Mouse (Mus musculus): ENCODE measurements around the gene Cfap99. TPM values are rescaled to one million over a fixed set of nuclear protein-coding genes. Genes with fewer than 3 reads are reported as not detected.

Cfap99 gene
- polyA plus RNA-seq, 1 experiment from 2014 or later = 0.19 TPM

DNA sequence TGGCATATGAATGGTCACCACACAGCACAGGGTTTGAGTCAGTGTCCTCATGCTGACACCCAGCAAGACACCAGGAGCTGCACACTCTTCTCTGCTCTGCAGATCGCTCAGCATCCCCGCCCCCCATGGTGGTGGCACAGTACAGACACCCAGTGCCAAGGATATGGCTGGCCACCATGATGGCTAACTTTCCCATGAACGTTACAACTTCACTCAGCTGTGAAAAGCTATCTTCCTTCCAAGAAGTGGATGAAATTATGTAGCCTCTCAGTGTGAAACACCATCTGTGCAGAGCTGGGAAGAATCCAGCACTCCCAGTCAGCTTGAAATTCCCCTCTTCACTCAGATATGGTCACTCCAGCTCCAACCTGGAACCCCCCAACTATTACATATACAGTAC, 14.1 kb upstream of the Cfap99 start:
- no peaks in the 10 kb centered on the region for H3K9me3 ChIP-seq (ENCODE audit: control insufficient read depth, low read length)
- H3K4me1 ChIP-seq (ENCODE audit: control insufficient read depth, insufficient read depth, low read depth, low read length) = no peaks in the 10 kb centered on the region; the same call in 1 of the 2 replicates
- no peak overlapping the region for H3K27ac ChIP-seq (ENCODE audit: low read depth, low read length)
- ATAC-seq = peak; percentile 40; the same call in 1 of the 2 replicates
- H3K36me3 ChIP-seq (ENCODE audit: control insufficient read depth, insufficient read depth, low read length) = no peaks in the 10 kb centered on the region
- H3K27me3 ChIP-seq (replicated peaks; ENCODE audit: control insufficient read depth, insufficient read depth, low read length) = no peaks in the 10 kb centered on the region
- no peak overlapping the region for H3K4me2 ChIP-seq (ENCODE audit: low read length)
- no peak overlapping the region for H3K9ac ChIP-seq (ENCODE audit: low read depth, low read length)
- H3K4me3 ChIP-seq (ENCODE audit: low read length) = no peak overlapping the region
- WGBS = 68% methylated on average over 3 of the region's 3 CpGs

- WGBS = 80% methylated on average over 10 of the region's 10 CpGs
These were observed 13.6 kb upstream of the Cfap99 start for GRCm38 (mm10) chr5:34274676-34275293.

GRCm38 (mm10) chr5:34276191-34276590, 12.2 kb upstream of the Cfap99 start:
- H3K4me3 ChIP-seq (ENCODE audit: low read length) = no peak overlapping the region
- no peaks in the 10 kb centered on the region for H3K27me3 ChIP-seq (replicated peaks; ENCODE audit: control insufficient read depth, insufficient read depth, low read length)
- H3K36me3 ChIP-seq (ENCODE audit: control insufficient read depth, insufficient read depth, low read length) = no peaks in the 10 kb centered on the region
- no peak for ATAC-seq
- no peaks in the 10 kb centered on the region; the same call in 1 of the 2 replicates for H3K4me1 ChIP-seq (ENCODE audit: control insufficient read depth, insufficient read depth, low read depth, low read length)
- H3K27ac ChIP-seq (ENCODE audit: low read depth, low read length) = no peak overlapping the region
- H3K9ac ChIP-seq (ENCODE audit: low read depth, low read length) = no peak overlapping the region
- no peaks in the 10 kb centered on the region for H3K9me3 ChIP-seq (ENCODE audit: control insufficient read depth, low read length)
- WGBS = 82% methylated on average over 7 of the region's 7 CpGs
- no peak overlapping the region for H3K4me2 ChIP-seq (ENCODE audit: low read length)

More at GRCm38 (mm10) chr5:34274676-34275293, 13.6 kb upstream of the Cfap99 start:
- H3K9ac ChIP-seq (ENCODE audit: low read depth, low read length) = no peak overlapping the region
- H3K4me1 ChIP-seq (ENCODE audit: control insufficient read depth, insufficient read depth, low read depth, low read length) = no peaks in the 10 kb centered on the region; the same call in 1 of the 2 replicates
- ATAC-seq = no peak
- no peaks in the 10 kb centered on the region for H3K36me3 ChIP-seq (ENCODE audit: control insufficient read depth, insufficient read depth, low read length)
- H3K4me3 ChIP-seq (ENCODE audit: low read length) = no peak overlapping the region
- H3K9me3 ChIP-seq (ENCODE audit: control insufficient read depth, low read length) = no peaks in the 10 kb centered on the region
- no peaks in the 10 kb centered on the region for H3K27me3 ChIP-seq (replicated peaks; ENCODE audit: control insufficient read depth, insufficient read depth, low read length)
- H3K4me2 ChIP-seq (ENCODE audit: low read length) = no peak overlapping the region
- H3K27ac ChIP-seq (ENCODE audit: low read depth, low read length) = no peak overlapping the region

GRCm38 (mm10) chr5:34276746-34277145, 11.7 kb upstream of the Cfap99 start:
- Histone ChIP-seq H3K9ac (ENCODE audit: low read depth, low read length) (no peak overlapping the region), H3K4me3 (ENCODE audit: low read length) (no peak overlapping the region), H3K4me1 (ENCODE audit: control insufficient read depth, insufficient read depth, low read depth, low read length) (no peaks in the 10 kb centered on the region; the same call in 1 of the 2 replicates), H3K27me3 (replicated peaks; ENCODE audit: control insufficient read depth, insufficient read depth, low read length) (no peaks in the 10 kb centered on the region), H3K36me3 (ENCODE audit: control insufficient read depth, insufficient read depth, low read length) (no peaks in the 10 kb centered on the region), H3K27ac (ENCODE audit: low read depth, low read length) (no peak overlapping the region), H3K9me3 (ENCODE audit: control insufficient read depth, low read length) (no peaks in the 10 kb centered on the region), H3K4me2 (ENCODE audit: low read length) (no peak overlapping the region)
- no peak for ATAC-seq
- WGBS = 82% methylated on average over 6 of the region's 6 CpGs

GRCm38 (mm10) chr5:34278058-34278457, 10.3 kb upstream of the Cfap99 start:
- Histone ChIP-seq H3K4me1 (ENCODE audit: control insufficient read depth, insufficient read depth, low read depth, low read length) (no peaks in the 10 kb centered on the region; the same call in 1 of the 2 replicates), H3K27me3 (replicated peaks; ENCODE audit: control insufficient read depth, insufficient read depth, low read length) (no peaks in the 10 kb centered on the region), H3K27ac (ENCODE audit: low read depth, low read length) (no peak overlapping the region), H3K9ac (ENCODE audit: low read depth, low read length) (no peak overlapping the region), H3K36me3 (ENCODE audit: control insufficient read depth, insufficient read depth, low read length) (no peaks in the 10 kb centered on the region), H3K4me3 (ENCODE audit: low read length) (no peak overlapping the region), H3K4me2 (ENCODE audit: low read length) (no peak overlapping the region), H3K9me3 (ENCODE audit: control insufficient read depth, low read length) (no peaks in the 10 kb centered on the region)
- WGBS = 75% methylated on average over 4 of the region's 4 CpGs
- no peak for ATAC-seq

GRCm38 (mm10) chr5:34279214-34279613, 9.2 kb upstream of the Cfap99 start:
- 88% methylated on average over 9 of the region's 9 CpGs for WGBS
- no peak for ATAC-seq
- H3K4me1 ChIP-seq (ENCODE audit: control insufficient read depth, insufficient read depth, low read depth, low read length) = no peaks in the 10 kb centered on the region; the same call in 1 of the 2 replicates

GRCm38 (mm10) chr5:34280976-34281375, 7.4 kb upstream of the Cfap99 start:
- no peaks in the 10 kb centered on the region for H3K36me3 ChIP-seq (ENCODE audit: control insufficient read depth, insufficient read depth, low read length)
- no peak overlapping the region for H3K4me2 ChIP-seq (ENCODE audit: low read length)
- 79% methylated on average over 7 of the region's 7 CpGs for WGBS
- H3K9ac ChIP-seq (ENCODE audit: low read depth, low read length) = no peak overlapping the region
- no peak for ATAC-seq
- H3K9me3 ChIP-seq (ENCODE audit: control insufficient read depth, low read length) = no peaks in the 10 kb centered on the region
- no peak overlapping the region for H3K4me3 ChIP-seq (ENCODE audit: low read length)
- H3K27ac ChIP-seq (ENCODE audit: low read depth, low read length) = no peak overlapping the region
- no peaks in the 10 kb centered on the region for H3K4me1 ChIP-seq (ENCODE audit: control insufficient read depth, insufficient read depth, low read depth, low read length)
- peaks cover 4% of the 10 kb centered on the region; the same call in 1 of the 2 replicates for H3K27me3 ChIP-seq (replicated peaks; ENCODE audit: control insufficient read depth, insufficient read depth, low read length)

More at GRCm38 (mm10) chr5:34279214-34279613, 9.2 kb upstream of the Cfap99 start:
- Histone ChIP-seq H3K27me3 (replicated peaks; ENCODE audit: control insufficient read depth, insufficient read depth, low read length) (no peaks in the 10 kb centered on the region), H3K27ac (ENCODE audit: low read depth, low read length) (no peak overlapping the region), H3K4me2 (ENCODE audit: low read length) (no peak overlapping the region), H3K9ac (ENCODE audit: low read depth, low read length) (no peak overlapping the region), H3K36me3 (ENCODE audit: control insufficient read depth, insufficient read depth, low read length) (no peaks in the 10 kb centered on the region), H3K9me3 (ENCODE audit: control insufficient read depth, low read length) (no peaks in the 10 kb centered on the region), H3K4me3 (ENCODE audit: low read length) (no peak overlapping the region)

DNA sequence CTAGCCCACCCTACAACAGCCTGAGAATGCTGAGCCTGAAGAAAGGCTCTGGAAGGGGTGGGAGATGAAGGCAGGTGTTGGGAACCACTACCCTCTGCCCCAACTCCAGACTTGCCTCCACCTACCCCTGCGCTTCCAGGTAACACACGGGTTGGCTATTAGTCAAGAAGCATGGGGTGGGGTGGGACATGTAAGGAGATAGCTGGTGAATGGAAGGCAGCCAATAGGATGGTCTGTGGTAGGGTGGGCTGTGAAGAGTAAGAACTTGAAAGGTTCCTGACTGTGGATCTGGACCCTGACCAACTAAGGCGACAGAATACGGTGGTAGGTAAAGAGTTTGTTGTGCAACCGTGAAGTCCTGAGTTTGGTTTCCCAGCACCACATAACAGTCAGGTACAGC, 5.0 kb upstream of the Cfap99 start:
- Histone ChIP-seq H3K4me3 (ENCODE audit: low read length) (no peak overlapping the region), H3K4me2 (ENCODE audit: low read length) (no peak overlapping the region), H3K36me3 (ENCODE audit: control insufficient read depth, insufficient read depth, low read length) (no peaks in the 10 kb centered on the region), H3K9me3 (ENCODE audit: control insufficient read depth, low read length) (no peaks in the 10 kb centered on the region), H3K9ac (ENCODE audit: low read depth, low read length) (no peak overlapping the region), H3K27ac (ENCODE audit: low read depth, low read length) (no peak overlapping the region), H3K27me3 (replicated peaks; ENCODE audit: control insufficient read depth, insufficient read depth, low read length) (peaks cover 7% of the 10 kb centered on the region), H3K4me1 (ENCODE audit: control insufficient read depth, insufficient read depth, low read depth, low read length) (peaks cover 12% of the 10 kb centered on the region)
- WGBS = 85% methylated on average over 5 of the region's 5 CpGs
- no peak for ATAC-seq

DNA sequence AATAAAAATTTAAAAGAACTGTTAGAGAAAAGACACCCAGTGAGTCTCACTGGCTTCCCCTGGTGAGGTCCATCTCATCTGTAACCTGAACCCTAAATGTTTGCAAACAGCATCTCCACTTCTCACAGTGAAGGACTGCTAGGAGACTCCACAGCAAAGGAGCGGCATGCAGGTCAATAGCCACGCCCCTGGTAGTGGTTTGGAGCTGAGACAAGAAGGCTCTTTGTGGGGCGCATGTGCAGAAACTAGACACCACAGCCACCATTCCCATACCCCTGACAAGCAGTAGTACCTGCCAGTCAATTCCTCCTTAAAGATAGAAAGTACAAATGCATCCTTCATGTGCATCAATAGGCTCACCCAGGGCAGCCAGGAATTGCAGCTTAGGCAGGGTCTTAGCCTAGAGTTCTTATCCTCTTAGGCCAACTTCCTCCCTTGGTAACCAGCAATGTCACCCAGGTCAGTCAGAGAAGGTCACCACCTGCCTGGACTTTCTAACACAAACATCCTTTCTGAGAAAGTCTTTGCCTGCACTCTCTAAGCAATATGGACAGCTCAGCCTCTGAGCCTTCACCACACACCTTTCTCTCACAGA, 4.1 kb upstream of the Cfap99 start:
- Histone ChIP-seq H3K27ac (ENCODE audit: low read depth, low read length) (no peak overlapping the region), H3K9me3 (ENCODE audit: control insufficient read depth, low read length) (no peaks in the 10 kb centered on the region), H3K27me3 (replicated peaks; ENCODE audit: control insufficient read depth, insufficient read depth, low read length) (peaks cover 7% of the 10 kb centered on the region), H3K4me3 (ENCODE audit: low read length) (no peak overlapping the region), H3K36me3 (ENCODE audit: control insufficient read depth, insufficient read depth, low read length) (no peaks in the 10 kb centered on the region), H3K9ac (ENCODE audit: low read depth, low read length) (no peak overlapping the region), H3K4me2 (ENCODE audit: low read length) (no peak overlapping the region), H3K4me1 (ENCODE audit: control insufficient read depth, insufficient read depth, low read depth, low read length) (peaks cover 15% of the 10 kb centered on the region)
- ATAC-seq = no peak
- 53% methylated on average over 3 of the region's 3 CpGs for WGBS

Measured in hindbrain, embryonic 16.5 days (tissue).